Mouse (Mus musculus): ENCODE data around the gene Hmcn1. TPM values are rescaled to one million over a fixed set of nuclear protein-coding genes. Genes with fewer than 3 reads are reported as not detected.

Hmcn1 gene
- 10.4 and 14.2 TPM in 2 replicates for polyA plus RNA-seq (2016; fragmentation: Nextera tagmentation; extraction: Ambion mirVana)

GRCm38 (mm10) chr1:150993162-150994064 lies at the start of gene Hmcn1:
Hmcn1 (minus strand) TSS chr1:150993435.
- H3K27me3 ChIP-seq (ENCODE audit: low read depth, poor library complexity, severe bottlenecking), result no peaks in the 10 kb centered on the region

GRCm38 (mm10) chr1:151040945-151041649 lies 47.9 kb upstream of the Hmcn1 start:
- no peaks in the 10 kb centered on the region for H3K9me3 ChIP-seq (replicated peaks)
- no peak overlapping the region for H3K4me3 ChIP-seq
- H3K27ac ChIP-seq, result no peak overlapping the region
- WGBS, result 56% methylated on average over 18 of the region's 18 CpGs
- H3K4me1 ChIP-seq, result peaks cover 13% of the 10 kb centered on the region; the same call in 1 of the 2 replicates
- no peaks in the 10 kb centered on the region for H3K27me3 ChIP-seq (ENCODE audit: low read depth, poor library complexity, severe bottlenecking)
- DNase-seq (ENCODE audit: low spot score), result no peak
- H3K36me3 ChIP-seq, result no peaks in the 10 kb centered on the region

More at GRCm38 (mm10) chr1:150993162-150994064, at the start of gene Hmcn1:
- Histone ChIP-seq H3K9me3 (replicated peaks) (no peaks in the 10 kb centered on the region), H3K27ac (peak within 1 kb of the TSS; percentile 98), H3K36me3 (0 out of 2 replicates have a peak, but pooled peaks cover 2% of the 10 kb centered on the region), H3K4me1 (peaks cover 45% of the 10 kb centered on the region), H3K4me3 (peak within 1 kb of the TSS; percentile 77)
- WGBS, result under 1% methylated on average over 38 of the region's 38 CpGs
- peak; percentile 89 for DNase-seq (ENCODE audit: low spot score)

- H3K4me3 ChIP-seq, result no peak overlapping the region
- H3K4me1 ChIP-seq, result peaks cover 10% of the 10 kb centered on the region; the same call in 1 of the 2 replicates
- no peak for DNase-seq (ENCODE audit: low spot score)
- H3K9me3 ChIP-seq (replicated peaks), result no peaks in the 10 kb centered on the region
- H3K27me3 ChIP-seq (ENCODE audit: low read depth, poor library complexity, severe bottlenecking), result no peaks in the 10 kb centered on the region
- 69% methylated on average over 7 of the region's 7 CpGs for WGBS
- H3K36me3 ChIP-seq, result no peaks in the 10 kb centered on the region
- H3K27ac ChIP-seq, result no peak overlapping the region
Measured at GRCm38 (mm10) chr1:151040290-151040689, 47.1 kb upstream of the Hmcn1 start.

GRCm38 (mm10) chr1:151039189-151039588 lies 46.0 kb upstream of the Hmcn1 start:
- DNase-seq (ENCODE audit: low spot score), result no peak
- no peaks in the 10 kb centered on the region for H3K36me3 ChIP-seq
- no peaks in the 10 kb centered on the region for H3K9me3 ChIP-seq (replicated peaks)
- H3K4me3 ChIP-seq, result no peak overlapping the region
- peaks cover 10% of the 10 kb centered on the region; the same call in 1 of the 2 replicates for H3K4me1 ChIP-seq
- H3K27ac ChIP-seq, result no peak overlapping the region
- H3K27me3 ChIP-seq (ENCODE audit: low read depth, poor library complexity, severe bottlenecking), result no peaks in the 10 kb centered on the region
- WGBS, result 81% methylated on average over 4 of the region's 4 CpGs

GRCm38 (mm10) chr1:151038566-151038965 lies 45.3 kb upstream of the Hmcn1 start:
- Histone ChIP-seq H3K36me3 (no peaks in the 10 kb centered on the region), H3K9me3 (replicated peaks) (no peaks in the 10 kb centered on the region), H3K4me1 (peaks cover 9% of the 10 kb centered on the region; the same call in 1 of the 2 replicates), H3K27me3 (ENCODE audit: low read depth, poor library complexity, severe bottlenecking) (no peaks in the 10 kb centered on the region), H3K27ac (no peak overlapping the region), H3K4me3 (no peak overlapping the region)
- no peak for DNase-seq (ENCODE audit: low spot score)
- WGBS, result 68% methylated on average over 8 of the region's 8 CpGs

GRCm38 (mm10) chr1:151036405-151036985 lies 43.3 kb upstream of the Hmcn1 start:
- Histone ChIP-seq H3K36me3 (no peaks in the 10 kb centered on the region), H3K27me3 (ENCODE audit: low read depth, poor library complexity, severe bottlenecking) (no peaks in the 10 kb centered on the region), H3K4me1 (peaks cover 3% of the 10 kb centered on the region; the same call in 1 of the 2 replicates), H3K4me3 (no peak overlapping the region), H3K9me3 (replicated peaks) (no peaks in the 10 kb centered on the region), H3K27ac (no peak overlapping the region)
- DNase-seq (ENCODE audit: low spot score), result no peak
- WGBS, result 75% methylated on average over 15 of the region's 15 CpGs

- 82% methylated on average over 3 of the region's 3 CpGs for WGBS
- Histone ChIP-seq H3K27me3 (ENCODE audit: low read depth, poor library complexity, severe bottlenecking) (no peaks in the 10 kb centered on the region), H3K9me3 (replicated peaks) (no peaks in the 10 kb centered on the region), H3K36me3 (no peaks in the 10 kb centered on the region), H3K4me3 (no peak overlapping the region), H3K27ac (no peak overlapping the region), H3K4me1 (no peaks in the 10 kb centered on the region)
- DNase-seq (ENCODE audit: low spot score), result no peak
Measured at GRCm38 (mm10) chr1:151035766-151036165, 42.5 kb upstream of the Hmcn1 start.

GRCm38 (mm10) chr1:151034993-151035592 lies 41.9 kb upstream of the Hmcn1 start:
- Histone ChIP-seq H3K27ac (no peak overlapping the region), H3K27me3 (ENCODE audit: low read depth, poor library complexity, severe bottlenecking) (no peaks in the 10 kb centered on the region), H3K4me1 (no peaks in the 10 kb centered on the region), H3K36me3 (no peaks in the 10 kb centered on the region), H3K4me3 (no peak overlapping the region), H3K9me3 (replicated peaks) (no peaks in the 10 kb centered on the region)
- peak; percentile 80 for DNase-seq (ENCODE audit: low spot score)
- WGBS, result 5% methylated on average over 5 of the region's 5 CpGs

GRCm38 (mm10) chr1:151033291-151033690 lies 40.1 kb upstream of the Hmcn1 start:
- Histone ChIP-seq H3K36me3 (no peaks in the 10 kb centered on the region), H3K4me3 (no peak overlapping the region), H3K9me3 (replicated peaks) (no peaks in the 10 kb centered on the region), H3K27ac (no peak overlapping the region), H3K27me3 (ENCODE audit: low read depth, poor library complexity, severe bottlenecking) (no peaks in the 10 kb centered on the region), H3K4me1 (no peaks in the 10 kb centered on the region)
- DNase-seq (ENCODE audit: low spot score), result no peak

- no peaks in the 10 kb centered on the region for H3K36me3 ChIP-seq
- peak; percentile 21 for DNase-seq (ENCODE audit: low spot score)
- H3K27me3 ChIP-seq (ENCODE audit: low read depth, poor library complexity, severe bottlenecking), result no peaks in the 10 kb centered on the region
- H3K4me1 ChIP-seq, result no peaks in the 10 kb centered on the region
- H3K9me3 ChIP-seq (replicated peaks), result no peaks in the 10 kb centered on the region
- WGBS, result 92% methylated on average over 10 of the region's 10 CpGs
- no peak overlapping the region for H3K4me3 ChIP-seq
- no peak overlapping the region for H3K27ac ChIP-seq
Measured at GRCm38 (mm10) chr1:151031581-151031980, 38.3 kb upstream of the Hmcn1 start.

- 84% methylated on average over 8 of the region's 8 CpGs for WGBS
- Histone ChIP-seq H3K27me3 (ENCODE audit: low read depth, poor library complexity, severe bottlenecking) (no peaks in the 10 kb centered on the region), H3K4me3 (no peak overlapping the region), H3K36me3 (no peaks in the 10 kb centered on the region), H3K27ac (no peak overlapping the region), H3K9me3 (replicated peaks) (no peaks in the 10 kb centered on the region), H3K4me1 (no peaks in the 10 kb centered on the region)
- DNase-seq (ENCODE audit: low spot score), result no peak
Measured at GRCm38 (mm10) chr1:151031086-151031485, 37.9 kb upstream of the Hmcn1 start.

GRCm38 (mm10) chr1:151025049-151025773 lies 32.0 kb upstream of the Hmcn1 start:
- Histone ChIP-seq H3K27me3 (ENCODE audit: low read depth, poor library complexity, severe bottlenecking) (no peaks in the 10 kb centered on the region), H3K4me3 (no peak overlapping the region), H3K27ac (no peak overlapping the region), H3K9me3 (replicated peaks) (no peaks in the 10 kb centered on the region), H3K36me3 (no peaks in the 10 kb centered on the region), H3K4me1 (no peaks in the 10 kb centered on the region)
- DNase-seq (ENCODE audit: low spot score), result peak; percentile 20
- WGBS, result 89% methylated on average over 19 of the region's 19 CpGs
